Mouse (Mus musculus) G1E-ER4 (cell line): ENCODE data around the gene Mgat2. TPM values are rescaled to one million over a fixed set of nuclear protein-coding genes. Genes with fewer than 3 reads are reported as not detected.
"Not testable (repeated sequence)": the region's sequence is repeated elsewhere in the genome, so short reads cannot be mapped to it uniquely, and the experiment has no call there.

Experiments
- GATA1 ChIP-seq: IDR thresholded peaks from one replicate; pipeline ENCODE4 v1.8.0; 2012; ENCODE audit warnings: low read length, inconsistent platforms
- polyA plus RNA-seq: library from polyadenylated mRNA; stranded (reverse); fragments of >175 nt; gene quantifications from 2 replicates; pipeline ENCODE4 v1.2.3, GENCODE M21; 2012

The Mgat2 gene
- polyA plus RNA-seq: 42.5 and 49.3 TPM in 2 replicates

DNA sequence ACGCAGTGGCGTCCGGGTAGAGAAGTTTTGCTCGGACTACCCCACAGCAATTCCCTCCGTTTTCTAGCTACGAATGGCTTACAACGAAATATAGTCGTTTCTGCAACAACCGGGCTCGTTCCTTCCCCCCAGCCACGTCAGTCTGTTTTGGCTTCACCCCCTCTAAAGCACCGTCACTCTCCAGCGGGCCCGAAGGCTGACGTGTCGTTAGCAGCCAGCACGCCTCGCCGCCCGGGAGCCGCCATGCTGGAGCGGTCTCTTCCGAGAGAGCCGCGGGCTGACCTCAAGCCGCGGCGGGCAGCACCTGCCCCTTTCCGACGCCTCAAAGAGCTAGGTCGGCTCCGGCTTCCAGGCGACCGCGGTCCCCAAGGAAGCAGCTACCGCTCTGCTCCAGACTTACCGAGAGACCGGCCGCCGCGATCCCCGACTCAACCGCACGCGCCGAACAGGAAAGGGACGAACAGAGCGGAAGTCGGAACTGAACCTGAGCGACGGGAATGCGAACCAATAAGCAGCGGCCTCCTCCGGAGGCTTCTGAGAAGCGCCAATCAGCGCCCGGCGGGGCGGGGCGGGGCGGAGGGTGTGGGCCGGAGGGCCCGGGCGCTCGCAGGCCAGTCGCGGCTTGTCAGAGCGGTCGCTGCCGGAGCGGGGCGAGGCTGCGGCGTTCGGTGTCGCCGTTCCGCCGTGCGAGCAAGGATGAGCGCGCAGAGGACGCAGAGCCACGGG lies at the start of gene Mgat2, which contains the start of gene Rpl36al:
TSS of gene Mgat2 (plus strand) at position 575 of the 726 bp plus-strand sequence.
TSS of gene Rpl36al (minus strand) at position 501 of the 726 bp plus-strand sequence.
- TF ChIP-seq GATA1: no peak

DNA sequence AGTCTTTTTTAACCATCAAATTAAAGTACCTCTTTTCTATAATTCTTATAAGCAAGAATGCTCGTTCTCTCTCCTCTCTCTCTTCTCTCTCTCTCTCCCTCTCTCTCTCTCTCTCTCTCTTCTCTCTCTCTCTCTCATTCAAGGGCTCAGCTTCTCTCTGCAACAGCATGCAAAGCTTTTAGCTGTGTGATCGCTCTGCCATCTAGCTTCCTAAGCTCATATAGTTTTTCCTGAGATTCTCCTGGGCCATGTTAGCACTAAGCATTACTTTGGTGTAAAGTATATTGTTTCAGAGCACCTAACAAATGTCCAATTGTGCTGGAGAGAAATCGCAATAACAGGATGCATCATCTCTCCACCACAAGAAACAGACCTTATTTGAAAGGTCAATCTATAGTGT lies 44.8 kb upstream of the Mgat2 start:
- no peak for TF ChIP-seq GATA1

DNA sequence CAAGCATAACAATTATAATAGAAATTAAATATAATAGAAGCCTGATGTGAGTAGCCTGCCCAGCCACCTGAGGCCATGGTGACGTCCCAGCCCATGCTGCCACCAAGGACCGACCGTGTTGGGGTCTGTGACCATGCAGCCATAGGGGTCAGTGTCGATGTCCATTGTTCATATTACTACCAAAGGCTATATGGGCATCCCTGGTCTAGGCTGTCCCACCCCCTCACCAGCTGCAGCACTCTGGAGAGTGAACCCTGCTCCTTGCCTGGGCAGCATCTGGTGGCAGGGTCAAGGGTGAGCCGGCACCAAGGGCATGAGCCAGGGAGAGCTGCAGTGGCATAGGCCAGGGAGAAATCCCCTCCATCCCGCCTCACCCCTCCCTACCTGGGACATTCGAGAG lies 44.1 kb upstream of the Mgat2 start:
- no peak for TF ChIP-seq GATA1

DNA sequence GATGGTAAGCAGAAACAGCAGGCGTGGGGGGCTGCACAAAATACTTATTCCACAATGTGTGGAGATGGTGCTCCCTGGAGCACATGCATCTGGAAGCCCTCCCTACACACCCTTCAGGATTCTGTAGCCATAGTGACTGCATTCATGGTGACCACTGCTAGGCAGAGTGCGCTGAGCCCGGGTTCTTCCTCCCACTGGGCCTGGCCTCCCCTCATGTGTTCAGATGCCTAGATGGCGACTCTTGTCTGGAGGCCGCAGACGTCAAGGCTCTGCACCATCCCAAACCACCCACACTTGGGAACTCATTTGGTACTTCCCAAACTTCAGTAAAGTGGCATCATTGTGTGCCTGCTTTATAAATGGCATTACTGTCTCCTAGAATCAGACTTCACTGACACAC lies 40.5 kb upstream of the Mgat2 start:
- no peak for TF ChIP-seq GATA1

DNA sequence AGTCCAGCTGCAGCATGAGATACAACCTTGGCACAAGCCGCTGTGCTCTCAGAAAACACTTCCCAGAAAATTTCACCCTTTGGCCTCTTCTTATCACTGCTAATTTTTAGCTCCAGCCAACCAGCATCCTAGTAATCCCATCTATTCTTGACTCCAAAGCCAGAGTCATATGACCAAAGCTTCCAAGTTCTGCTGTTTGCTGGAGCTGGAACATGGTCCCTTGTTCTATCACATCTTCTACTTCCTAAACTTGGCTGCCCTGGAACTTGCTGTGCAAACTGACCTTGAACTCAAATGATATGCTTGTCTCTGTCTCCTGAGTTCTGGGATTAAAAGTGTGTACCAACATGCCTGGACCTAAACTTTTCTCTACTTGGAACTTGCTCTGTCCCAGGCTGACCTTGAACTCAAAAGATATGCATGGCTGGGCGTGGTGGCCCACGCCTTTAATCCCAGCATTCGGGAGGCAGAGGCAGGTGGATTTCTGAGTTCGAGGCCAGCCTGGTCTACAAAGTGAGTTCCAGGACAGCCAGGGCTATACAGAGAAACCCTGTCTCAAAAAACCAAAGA lies 36.7 kb upstream of the Mgat2 start:
- no peak for TF ChIP-seq GATA1

DNA sequence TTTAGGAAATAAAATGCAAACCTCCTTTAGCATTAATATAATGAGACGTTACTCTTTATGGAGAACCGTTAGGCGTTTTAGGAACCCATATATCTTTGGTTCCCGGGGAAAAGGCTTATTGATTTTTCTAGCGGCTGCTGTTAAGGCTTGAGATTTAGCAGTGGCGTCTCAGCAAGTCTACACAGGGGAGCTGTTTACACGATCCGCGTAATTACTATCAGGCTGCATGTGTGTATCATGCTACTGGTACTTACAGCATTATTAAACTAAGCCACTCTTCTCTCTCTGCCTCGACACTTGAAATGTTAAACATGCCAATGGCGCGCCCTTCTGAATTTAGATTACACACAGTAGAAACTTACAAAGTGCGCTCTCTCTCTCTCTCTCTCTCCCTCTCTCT lies 33.9 kb upstream of the Mgat2 start:
- TF ChIP-seq GATA1: no peak

DNA sequence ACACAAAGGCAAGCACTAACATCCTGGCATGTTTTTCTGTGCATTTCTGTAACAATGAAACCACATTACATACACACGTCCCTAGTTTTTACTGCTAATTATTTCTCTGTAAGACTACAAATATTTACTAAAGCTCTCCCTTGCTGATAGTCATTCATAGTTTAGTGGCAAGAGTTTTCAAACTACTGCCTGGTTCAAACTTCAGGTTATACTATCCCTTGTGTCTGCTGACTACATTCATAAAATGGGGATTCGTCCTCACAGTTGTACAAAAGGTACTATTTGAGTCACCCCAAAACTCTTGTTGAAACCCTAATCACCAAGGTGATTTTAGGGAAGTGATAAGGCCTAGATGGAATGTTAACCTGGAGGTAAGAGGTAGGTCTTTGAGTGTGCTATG lies 28.0 kb upstream of the Mgat2 start:
- no peak for TF ChIP-seq GATA1

DNA sequence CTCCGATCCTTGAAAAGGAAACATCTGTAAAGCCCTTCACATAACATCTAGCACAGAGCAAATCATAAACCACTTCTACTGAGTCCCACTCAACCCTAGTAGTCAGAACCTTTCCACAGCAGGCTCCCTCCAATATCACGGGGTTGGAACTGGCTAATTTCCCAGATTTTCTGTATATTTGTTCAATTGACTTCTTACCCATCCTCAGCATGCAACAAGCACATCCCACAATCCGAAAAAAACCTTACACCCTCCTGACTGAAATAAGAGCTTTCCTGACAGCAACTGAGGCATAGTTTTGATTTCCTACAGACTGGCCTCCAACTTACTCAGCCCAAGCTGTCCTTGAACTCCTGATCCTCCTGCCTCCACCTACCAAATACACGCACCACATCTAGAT lies 27.5 kb upstream of the Mgat2 start:
- no peak for TF ChIP-seq GATA1

DNA sequence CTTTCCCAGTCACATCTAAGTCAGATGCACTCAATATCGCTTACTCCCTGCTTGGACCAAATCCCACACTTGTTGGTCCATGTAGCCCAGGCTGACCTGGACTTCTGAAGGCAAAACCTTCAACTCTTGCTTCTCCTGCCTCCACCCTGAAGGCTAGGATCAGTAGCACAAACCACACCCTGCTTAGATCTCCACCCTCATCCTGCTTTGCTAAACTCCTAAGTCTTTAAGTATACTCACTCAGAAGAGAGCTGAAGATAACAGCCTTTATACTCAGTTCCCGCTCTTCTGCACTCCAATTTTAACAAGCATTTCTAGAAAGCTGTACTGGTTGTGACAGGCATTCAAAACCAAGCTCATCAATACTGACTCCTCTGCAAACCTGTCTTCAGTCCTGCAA lies 26.9 kb upstream of the Mgat2 start:
- TF ChIP-seq GATA1: no peak

DNA sequence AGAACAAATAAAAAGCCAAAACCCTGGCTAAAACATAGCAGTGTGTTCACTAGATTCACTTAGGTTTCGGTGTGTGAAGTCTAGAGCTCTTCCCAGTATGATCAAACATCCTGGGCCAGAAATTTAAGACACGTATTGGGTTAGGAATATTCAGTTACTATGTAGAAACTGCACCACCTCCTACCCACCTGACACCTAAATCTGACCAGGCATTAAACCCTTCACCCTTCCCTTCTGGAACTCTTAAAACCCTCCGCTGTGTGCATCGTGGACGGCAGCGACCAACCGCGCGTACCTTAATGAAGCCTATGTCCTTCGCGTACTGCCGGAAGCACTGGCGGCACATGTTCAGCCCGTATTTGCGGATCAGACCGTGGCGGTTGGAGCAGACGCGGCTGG lies 25.6 kb upstream of the Mgat2 start:
- no peak for TF ChIP-seq GATA1

DNA sequence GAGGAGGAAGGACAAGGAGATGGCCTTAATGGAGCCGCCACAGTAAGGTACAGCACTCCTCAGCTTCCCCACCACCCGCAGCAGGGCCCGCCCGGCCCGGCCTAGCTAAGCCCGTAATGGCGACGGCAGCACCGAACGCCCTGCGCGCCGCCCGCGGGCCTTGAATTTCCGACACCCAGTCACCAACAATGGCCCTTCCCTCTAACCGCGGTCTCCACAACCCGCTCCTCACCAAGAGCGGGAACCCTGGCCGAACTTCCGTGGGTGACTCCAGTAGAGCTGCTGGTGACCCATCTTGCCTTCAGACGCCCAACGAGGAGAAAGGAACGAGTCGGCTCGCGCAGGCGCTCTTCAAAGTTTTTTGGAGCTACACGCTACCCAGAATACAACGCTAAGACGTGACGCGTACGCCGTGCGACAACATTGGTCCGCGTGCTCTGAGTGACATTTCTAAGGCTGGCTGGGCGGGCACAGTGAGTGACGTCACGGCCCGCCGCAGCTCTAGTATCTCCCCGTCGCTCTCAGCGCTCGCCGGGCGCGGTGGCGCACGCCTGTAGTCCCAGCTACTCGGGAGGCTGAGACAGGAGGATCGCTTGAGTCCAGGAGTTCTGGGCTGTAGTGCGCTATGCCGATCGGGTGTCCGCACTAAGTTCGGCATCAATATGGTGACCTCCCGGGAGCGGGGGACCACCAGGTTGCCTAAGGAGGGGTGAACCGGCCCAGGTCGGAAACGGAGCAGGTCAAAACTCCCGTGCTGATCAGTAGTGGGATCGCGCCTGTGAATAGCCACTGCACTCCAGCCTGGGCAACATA lies 25.0 kb upstream of the Mgat2 start, which contains the start of gene Rps29:
TSS of gene Rps29 (minus strand) at position 422 of the 813 bp plus-strand sequence.
- not testable (repeated sequence) for TF ChIP-seq GATA1

DNA sequence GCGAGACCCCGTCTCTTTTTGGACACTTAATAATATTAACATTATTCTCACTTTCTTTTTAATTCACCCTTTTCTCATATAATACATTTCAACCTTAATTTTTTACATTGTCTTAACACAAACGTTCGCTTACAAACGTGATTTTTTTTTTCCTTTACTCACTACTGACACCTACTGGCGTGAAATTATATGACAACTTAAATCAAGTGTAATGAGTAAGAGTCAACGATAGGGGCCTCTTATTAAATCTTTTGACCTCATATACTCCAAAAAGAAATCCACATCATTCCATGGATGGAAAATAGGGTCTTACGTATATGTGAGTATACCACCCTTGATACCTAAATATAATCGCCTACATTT lies 24.4 kb upstream of the Mgat2 start:
- no peak for TF ChIP-seq GATA1

DNA sequence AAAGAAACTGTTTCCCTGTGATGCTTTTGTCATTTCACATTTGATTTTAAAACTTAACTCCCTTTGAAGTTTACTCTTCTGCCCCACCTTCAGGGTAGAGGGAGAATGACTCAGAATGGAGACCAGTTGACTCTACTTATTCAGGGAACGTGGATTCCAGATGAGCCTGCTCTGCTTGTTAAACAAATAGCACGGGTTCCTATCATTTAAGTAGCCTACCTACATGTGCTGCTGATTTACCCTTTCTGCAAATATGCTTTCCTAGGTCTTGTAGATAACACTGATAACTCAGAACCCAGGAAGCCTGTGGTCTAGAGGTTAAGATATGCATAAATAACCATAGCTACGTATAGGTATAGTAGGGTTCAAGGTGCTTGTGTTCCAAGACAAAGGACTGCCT lies 19.1 kb upstream of the Mgat2 start:
- no peak for TF ChIP-seq GATA1

DNA sequence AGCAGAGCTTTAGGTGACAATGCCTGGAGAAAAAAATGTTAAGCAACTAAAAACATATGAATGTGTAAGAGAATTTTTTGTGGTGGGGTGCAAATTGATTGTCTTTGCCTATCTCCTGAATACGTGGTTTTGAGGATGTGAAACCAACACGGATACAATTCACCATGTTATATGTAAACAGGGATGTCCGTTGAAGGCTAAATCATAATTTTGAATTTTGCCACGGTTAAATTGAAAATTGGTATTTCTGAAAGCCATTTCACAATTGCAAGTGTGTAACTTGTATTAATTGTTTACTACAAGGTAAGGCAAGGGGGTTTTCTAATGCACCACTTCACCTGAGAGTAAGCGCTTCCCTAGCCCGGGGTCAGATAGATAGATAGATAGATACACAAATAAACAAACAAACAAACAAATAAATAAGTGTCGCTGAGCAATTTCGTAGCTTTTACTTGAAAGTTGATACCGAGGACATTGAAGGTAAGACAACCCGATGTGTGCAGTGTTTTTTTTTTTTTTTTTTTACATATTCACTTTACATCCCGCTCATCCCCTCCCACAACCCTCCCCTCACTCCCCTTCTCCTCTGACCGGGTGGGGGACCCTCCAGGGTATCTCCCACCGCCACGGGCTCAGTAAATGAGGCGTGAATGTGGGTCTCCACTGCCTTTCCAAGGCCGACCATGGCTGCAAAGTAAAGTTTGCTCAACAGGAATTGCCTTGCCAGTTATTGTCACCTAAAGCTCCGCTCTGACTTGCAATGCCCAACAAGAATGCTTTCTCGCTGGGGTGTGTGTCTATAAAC lies 16.1 kb upstream of the Mgat2 start:
- TF ChIP-seq GATA1: no peak

DNA sequence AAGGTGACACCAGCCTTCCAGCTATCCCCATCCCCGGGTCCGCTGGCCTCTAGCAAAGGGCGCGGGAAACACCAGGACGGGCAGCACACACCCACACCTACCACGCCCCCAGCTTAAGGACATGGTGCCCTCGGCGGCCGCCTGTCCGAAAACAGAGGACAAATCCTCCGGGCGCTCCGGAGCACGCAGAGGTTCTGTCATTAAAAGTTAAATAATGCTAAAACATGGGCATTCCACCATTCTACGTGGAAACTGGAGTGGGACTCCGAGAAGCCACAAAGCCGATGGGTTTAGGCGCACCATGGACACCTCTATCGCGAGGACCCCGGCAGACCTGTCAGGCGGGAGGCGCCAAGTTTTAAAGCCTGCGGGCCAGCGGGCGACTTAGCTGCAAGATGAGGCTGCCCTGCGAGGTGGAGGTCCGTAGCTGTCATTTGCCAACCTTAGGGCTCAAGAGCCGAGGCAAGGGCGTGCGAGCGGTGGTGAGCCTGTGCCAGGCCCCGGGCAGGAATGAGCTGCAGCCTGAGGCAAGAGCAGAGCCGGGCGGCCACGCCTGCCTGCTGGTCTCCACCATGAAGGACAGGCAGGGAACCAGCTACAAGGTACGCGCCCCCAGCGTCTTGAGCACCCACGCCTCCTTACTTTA lies 15.4 kb upstream of the Mgat2 start, which contains the start of gene Lrr1:
TSS of gene Lrr1 (plus strand) at position 354 of the 646 bp plus-strand sequence.
- no peak for TF ChIP-seq GATA1
